Mouse (Mus musculus): ENCODE measurements around the gene Hist1h3c. TPM values are rescaled to one million over a fixed set of nuclear protein-coding genes. Genes with fewer than 3 reads are reported as not detected.
A peak's percentile ranks its signal among the peaks of the same experiment; 100 is the strongest.
"Not testable (repeated sequence)": the region's sequence is repeated elsewhere in the genome, so short reads cannot be mapped to it uniquely, and the experiment has no call there.

Gene Hist1h3c
- polyA plus RNA-seq, 1 experiment from 2014 or later = 7.9 TPM

- Histone ChIP-seq H3K27ac (replicated peaks) (no peak overlapping the region), H3K36me3 (no peaks in the 10 kb centered on the region)
- 24% methylated on average over 8 of the region's 8 CpGs for WGBS
These were observed 13.1 kb downstream of the Hist1h3c start for GRCm38 (mm10) chr13:23732156-23732804.

GRCm38 (mm10) chr13:23730479-23730878 lies 14.9 kb downstream of the Hist1h3c start:
- WGBS = 71% methylated on average over 8 of the region's 8 CpGs
- Histone ChIP-seq H3K4me2 (replicated peaks) (no peak overlapping the region), H3K4me1 (no peaks in the 10 kb centered on the region), H3K27me3 (no peaks in the 10 kb centered on the region), H3K4me3 (no peak overlapping the region), H3K9ac (replicated peaks) (no peak overlapping the region), H3K36me3 (no peaks in the 10 kb centered on the region), H3K9me3 (no peaks in the 10 kb centered on the region), H3K27ac (replicated peaks) (no peak overlapping the region)
- ATAC-seq (ENCODE audit: low FRiP score, low read depth) = no peak

More at GRCm38 (mm10) chr13:23732156-23732804, 13.1 kb downstream of the Hist1h3c start:
- Histone ChIP-seq H3K27me3 (no peaks in the 10 kb centered on the region), H3K9ac (replicated peaks) (no peak overlapping the region), H3K4me3 (no peak overlapping the region), H3K9me3 (no peaks in the 10 kb centered on the region), H3K4me2 (replicated peaks) (no peak overlapping the region), H3K4me1 (no peaks in the 10 kb centered on the region)
- no peak for ATAC-seq (ENCODE audit: low FRiP score, low read depth)

GRCm38 (mm10) chr13:23729706-23730105 lies 15.7 kb downstream of the Hist1h3c start:
- H3K36me3 ChIP-seq = no peaks in the 10 kb centered on the region
- H3K9me3 ChIP-seq = no peaks in the 10 kb centered on the region
- 92% methylated on average over 5 of the region's 5 CpGs for WGBS
- H3K27ac ChIP-seq (replicated peaks) = no peak overlapping the region
- H3K9ac ChIP-seq (replicated peaks) = no peak overlapping the region
- no peak overlapping the region for H3K4me3 ChIP-seq
- no peak for ATAC-seq (ENCODE audit: low FRiP score, low read depth)
- H3K4me2 ChIP-seq (replicated peaks) = no peak overlapping the region
- no peaks in the 10 kb centered on the region for H3K4me1 ChIP-seq
- H3K27me3 ChIP-seq = no peaks in the 10 kb centered on the region

GRCm38 (mm10) chr13:23729192-23729525 lies 16.2 kb downstream of the Hist1h3c start:
- no peaks in the 10 kb centered on the region for H3K4me1 ChIP-seq
- WGBS = 94% methylated on average over 9 of the region's 9 CpGs
- no peak overlapping the region for H3K9ac ChIP-seq (replicated peaks)
- no peaks in the 10 kb centered on the region for H3K27me3 ChIP-seq
- no peak overlapping the region for H3K4me3 ChIP-seq
- H3K9me3 ChIP-seq = no peaks in the 10 kb centered on the region
- no peaks in the 10 kb centered on the region for H3K36me3 ChIP-seq
- no peak for ATAC-seq (ENCODE audit: low FRiP score, low read depth)
- H3K4me2 ChIP-seq (replicated peaks) = no peak overlapping the region
- no peak overlapping the region for H3K27ac ChIP-seq (replicated peaks)

GRCm38 (mm10) chr13:23728472-23729191 lies 16.8 kb downstream of the Hist1h3c start:
- no peak overlapping the region for H3K27ac ChIP-seq (replicated peaks)
- no peak for ATAC-seq (ENCODE audit: low FRiP score, low read depth)
- H3K27me3 ChIP-seq = no peaks in the 10 kb centered on the region
- 83% methylated on average over 18 of the region's 18 CpGs for WGBS
- no peaks in the 10 kb centered on the region for H3K36me3 ChIP-seq
- H3K9me3 ChIP-seq = no peaks in the 10 kb centered on the region
- H3K9ac ChIP-seq (replicated peaks) = no peak overlapping the region
- no peaks in the 10 kb centered on the region for H3K4me1 ChIP-seq
- no peak overlapping the region for H3K4me2 ChIP-seq (replicated peaks)
- H3K4me3 ChIP-seq = no peak overlapping the region

GRCm38 (mm10) chr13:23725213-23725612 lies 20.2 kb downstream of the Hist1h3c start:
- no peak overlapping the region for H3K27ac ChIP-seq (replicated peaks)
- no peaks in the 10 kb centered on the region for H3K4me1 ChIP-seq
- no CpG with 5 or more reads among the region's 1 CpGs for WGBS
- H3K27me3 ChIP-seq = no peaks in the 10 kb centered on the region
- H3K9ac ChIP-seq (replicated peaks) = no peak overlapping the region
- no peaks in the 10 kb centered on the region for H3K9me3 ChIP-seq
- no peak for ATAC-seq (ENCODE audit: low FRiP score, low read depth)
- H3K4me2 ChIP-seq (replicated peaks) = no peak overlapping the region
- H3K4me3 ChIP-seq = no peak overlapping the region
- H3K36me3 ChIP-seq = no peaks in the 10 kb centered on the region

GRCm38 (mm10) chr13:23724239-23724638 lies 21.2 kb downstream of the Hist1h3c start:
- no peaks in the 10 kb centered on the region for H3K4me1 ChIP-seq
- no peak overlapping the region for H3K4me2 ChIP-seq (replicated peaks)
- no peaks in the 10 kb centered on the region for H3K27me3 ChIP-seq
- no peak overlapping the region for H3K9ac ChIP-seq (replicated peaks)
- WGBS = 92% methylated on average over 4 of the region's 4 CpGs
- no peak for ATAC-seq (ENCODE audit: low FRiP score, low read depth)
- H3K36me3 ChIP-seq = no peaks in the 10 kb centered on the region
- H3K27ac ChIP-seq (replicated peaks) = no peak overlapping the region
- no peaks in the 10 kb centered on the region for H3K9me3 ChIP-seq
- H3K4me3 ChIP-seq = no peak overlapping the region

- H3K9me3 ChIP-seq; H3K27ac ChIP-seq (replicated peaks); H3K4me2 ChIP-seq (replicated peaks); H3K27me3 ChIP-seq; H3K4me3 ChIP-seq; ATAC-seq (ENCODE audit: low FRiP score, low read depth); H3K4me1 ChIP-seq; H3K36me3 ChIP-seq; H3K9ac ChIP-seq (replicated peaks): not testable (repeated sequence)
- 21% methylated on average over 2 of the region's 2 CpGs for WGBS
These were observed 27.7 kb downstream of the Hist1h3c start for GRCm38 (mm10) chr13:23717593-23718245.

GRCm38 (mm10) chr13:23717176-23717575 lies 28.2 kb downstream of the Hist1h3c start:
- Histone ChIP-seq H3K9ac (replicated peaks) (no peak overlapping the region), H3K27me3 (no peaks in the 10 kb centered on the region), H3K4me2 (replicated peaks) (no peak overlapping the region), H3K4me1 (no peaks in the 10 kb centered on the region), H3K36me3 (no peaks in the 10 kb centered on the region), H3K4me3 (no peak overlapping the region), H3K9me3 (no peaks in the 10 kb centered on the region), H3K27ac (replicated peaks) (no peak overlapping the region)
- WGBS = 56% methylated on average over 11 of the region's 11 CpGs
- ATAC-seq (ENCODE audit: low FRiP score, low read depth) = no peak

- Histone ChIP-seq H3K4me2 (replicated peaks) (no peak overlapping the region), H3K9ac (replicated peaks) (no peak overlapping the region), H3K4me1 (no peaks in the 10 kb centered on the region), H3K27me3 (0 out of 2 replicates have a peak, but pooled peaks cover under 1% of the 10 kb centered on the region), H3K4me3 (no peak overlapping the region), H3K27ac (replicated peaks) (no peak overlapping the region), H3K36me3 (no peaks in the 10 kb centered on the region), H3K9me3 (no peaks in the 10 kb centered on the region)
- WGBS = 87% methylated on average over 5 of the region's 5 CpGs
- ATAC-seq (ENCODE audit: low FRiP score, low read depth) = no peak
These were observed 28.9 kb downstream of the Hist1h3c start for GRCm38 (mm10) chr13:23716261-23717042.

GRCm38 (mm10) chr13:23710374-23711089 lies 34.9 kb downstream of the Hist1h3c start, which contains the start of gene Hfe:
Gene Hfe, minus strand, starts transcription at chr13:23710854.
- Histone ChIP-seq H3K9ac (replicated peaks) (peak within 1 kb of the TSS; percentile 37; the same call in 1 of the 2 replicates), H3K4me1 (peaks cover 16% of the 10 kb centered on the region), H3K4me2 (replicated peaks) (peak within 1 kb of the TSS; percentile 57), H3K36me3 (no peaks in the 10 kb centered on the region), H3K27ac (replicated peaks) (no peak within 1 kb of the TSS), H3K27me3 (peaks cover 11% of the 10 kb centered on the region; the same call in 1 of the 2 replicates), H3K4me3 (peak within 1 kb of the TSS; percentile 34), H3K9me3 (no peaks in the 10 kb centered on the region)
- WGBS = 5% methylated on average over 16 of the region's 17 CpGs
- ATAC-seq (ENCODE audit: low FRiP score, low read depth) = no peak

Measured in midbrain, embryonic 12.5 days (tissue).